Mouse (Mus musculus) G1E (cell line): ENCODE data around the gene Htatip2. TPM values are rescaled to one million over a fixed set of nuclear protein-coding genes. Genes with fewer than 3 reads are reported as not detected.

ENCODE experiments used
- ATAC-seq: 2 replicates; pipeline ENCODE4 v1.8.0; 2016; ENCODE audit warnings: mild to moderate bottlenecking; ENCODE audit not compliant: insufficient number of reproducible peaks, poor library complexity, low FRiP score, severe bottlenecking; ENCODE audit errors: extremely low read depth
- DNase-seq: peaks from one replicate; pipeline ENCODE4 v3.0.0; 2012; ENCODE audit warnings: low spot score
- H3K27me3 ChIP-seq: 2 replicates; pipeline ENCODE4 v1.6.1; 2012; ENCODE audit warnings: mild to moderate bottlenecking, low read length, inconsistent platforms; ENCODE audit not compliant: insufficient read depth
- H3K36me3 ChIP-seq: replicated peaks from 2 replicates; pipeline ENCODE3; 2012; ENCODE audit warnings: mild to moderate bottlenecking, inconsistent platforms
- H3K4me1 ChIP-seq: 2 replicates; pipeline ENCODE4 v1.6.1; 2012; ENCODE audit warnings: low read depth, low read length, inconsistent platforms, mixed read lengths; ENCODE audit not compliant: insufficient read depth
- H3K4me3 ChIP-seq: 2 replicates; pipeline ENCODE4 v1.5.1; 2012; ENCODE audit warnings: low read depth, mild to moderate bottlenecking, inconsistent platforms, low read length, moderate library complexity, mixed read lengths
- H3K9me3 ChIP-seq: replicated peaks from 2 replicates; pipeline ENCODE4 v1.6.1; 2012; ENCODE audit warnings: inconsistent platforms
- CTCF ChIP-seq: IDR thresholded peaks from 2 replicates; pipeline ENCODE4 v1.5.1; 2012; ENCODE audit warnings: low read depth, low read length, inconsistent platforms, mixed read lengths
- GATA1 ChIP-seq: IDR thresholded peaks from 2 replicates; pipeline ENCODE4 v1.6.1; 2012; ENCODE audit warnings: borderline replicate concordance, low read length, inconsistent platforms, mixed read lengths
- GATA2 ChIP-seq: IDR thresholded peaks from 2 replicates; pipeline ENCODE4 v1.6.1; 2012; ENCODE audit warnings: low read depth, low read length, inconsistent platforms, borderline replicate concordance
- POLR2AphosphoS5 ChIP-seq: IDR thresholded peaks from 2 replicates; pipeline ENCODE4 v1.6.1; 2012; ENCODE audit warnings: low read depth, low read length, inconsistent platforms; ENCODE audit not compliant: insufficient replicate concordance
- TAL1 ChIP-seq: conservative IDR thresholded peaks from 2 replicates; pipeline ENCODE4 v1.6.1; 2012; ENCODE audit warnings: low read depth, low read length, inconsistent platforms, mixed read lengths
- polyA plus RNA-seq: library from polyadenylated mRNA; stranded (reverse); fragments of >175 nt; gene quantifications from 2 replicates; pipeline ENCODE4 v1.2.3, GENCODE M21; 2012
- total RNA-seq, 2 experiments: library from RNA; stranded (forward) in 1 of 2; stranded (reverse) in 1 of 2; fragments of 200-1000 nt in 1 of 2; fragments of >200 nt in 1 of 2; fragmentation: Nextera tagmentation in 1 of 2; gene quantifications; 2 replicates each; pipeline ENCODE4 v1.2.3; 2014 to 2017

The Htatip2 gene
- total and polyA plus RNA-seq, 3 experiments = 13.1 to 35.6 (median 27.8) TPM

DNA sequence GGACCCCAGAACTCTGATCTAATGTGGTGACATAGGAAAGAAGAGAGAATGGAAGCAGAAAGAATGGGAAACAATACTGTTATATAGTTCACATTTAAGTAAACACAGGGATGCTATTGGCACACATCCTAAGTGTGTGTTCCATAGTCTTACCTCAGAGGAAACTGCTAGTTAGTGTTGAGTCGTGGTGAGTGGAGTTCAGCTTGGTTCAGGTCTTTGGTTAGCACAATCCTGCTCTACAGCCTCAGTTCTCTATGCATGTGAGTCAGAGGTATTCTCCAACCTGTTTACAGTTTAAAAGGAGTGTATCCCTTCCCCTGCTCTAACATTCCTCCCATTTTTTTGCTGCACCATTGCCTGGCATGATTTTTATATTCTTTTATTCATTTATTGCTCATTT is 38.3 kb downstream of the Htatip2 start:
- H3K36me3 ChIP-seq = peaks cover 93% of the 10 kb centered on the region
- H3K27me3 ChIP-seq = no peaks in the 10 kb centered on the region
- H3K4me3 ChIP-seq = no peak overlapping the region
- H3K9me3 ChIP-seq = no peaks in the 10 kb centered on the region
- TF ChIP-seq POLR2AphosphoS5 (no peak), GATA2 (no peak), GATA1 (no peak), CTCF (no peak), TAL1 (no peak)
- DNase-seq = no peak
- H3K4me1 ChIP-seq = peaks cover 7% of the 10 kb centered on the region
- ATAC-seq = no peak

- Histone ChIP-seq H3K4me3 (no peak overlapping the region), H3K4me1 (peaks cover 50% of the 10 kb centered on the region), H3K27me3 (no peaks in the 10 kb centered on the region), H3K36me3 (peaks cover 74% of the 10 kb centered on the region), H3K9me3 (no peaks in the 10 kb centered on the region)
- TF ChIP-seq GATA2 (no peak), GATA1 (no peak), CTCF (no peak), TAL1 (no peak), POLR2AphosphoS5 (no peak)
- ATAC-seq = no peak
- DNase-seq = no peak
Observed at GRCm38 (mm10) chr7:49803511-49803910, 44.6 kb downstream of the Htatip2 start.

- TF ChIP-seq GATA2 (no peak), POLR2AphosphoS5 (no peak)
- no peak for ATAC-seq
- H3K4me1 ChIP-seq = peaks cover 50% of the 10 kb centered on the region
- H3K27me3 ChIP-seq = no peaks in the 10 kb centered on the region
- H3K36me3 ChIP-seq = peaks cover 75% of the 10 kb centered on the region
- no peak for DNase-seq
- no peak overlapping the region for H3K4me3 ChIP-seq
- no peaks in the 10 kb centered on the region for H3K9me3 ChIP-seq
Observed at GRCm38 (mm10) chr7:49804638-49805165, 45.8 kb downstream of the Htatip2 start.

GRCm38 (mm10) chr7:49805618-49806017 is 46.7 kb downstream of the Htatip2 start:
- ATAC-seq (peak; percentile 77), DNase-seq (peak; percentile 10)
- H3K4me1 ChIP-seq = peaks cover 50% of the 10 kb centered on the region
- H3K4me3 ChIP-seq = no peak overlapping the region
- H3K9me3 ChIP-seq = no peaks in the 10 kb centered on the region
- TF ChIP-seq GATA2 = no peak
- peak; percentile 74 for TF ChIP-seq TAL1
- TF ChIP-seq POLR2AphosphoS5 = no peak
- no peaks in the 10 kb centered on the region for H3K27me3 ChIP-seq
- H3K36me3 ChIP-seq = peaks cover 74% of the 10 kb centered on the region

DNA sequence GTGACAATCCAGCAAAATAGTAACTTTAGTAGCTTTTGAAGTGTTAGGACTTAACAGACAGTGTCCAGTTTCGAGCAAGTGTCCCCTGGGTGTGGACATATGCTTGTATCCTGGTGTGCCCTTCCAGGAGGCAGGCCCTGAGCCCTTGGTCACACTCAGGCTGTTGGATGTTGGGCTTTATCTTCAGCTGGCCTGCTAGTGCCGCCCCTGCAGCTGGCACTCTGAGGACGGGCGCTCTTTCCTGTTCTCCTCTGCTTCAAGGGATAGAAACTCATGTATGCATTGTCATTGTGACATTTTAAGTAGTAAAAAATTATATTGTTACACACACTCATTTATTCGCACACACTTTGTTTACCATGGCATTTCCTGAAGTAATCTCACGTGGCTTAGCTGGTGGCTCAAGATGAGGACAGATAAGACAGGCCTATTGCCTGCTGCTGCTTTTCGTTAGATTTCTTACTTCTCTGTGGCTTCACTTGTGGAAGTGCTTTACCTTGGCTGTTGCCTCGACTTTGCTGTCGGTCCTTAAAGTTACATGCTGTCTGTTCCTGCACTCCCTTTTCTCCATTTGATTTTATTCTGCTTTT is 48.3 kb downstream of the Htatip2 start:
- no peak for TF ChIP-seq POLR2AphosphoS5
- TF ChIP-seq GATA1 = no peak
- no peak for TF ChIP-seq CTCF
- TF ChIP-seq TAL1 = no peak
- no peak for TF ChIP-seq GATA2
- Histone ChIP-seq H3K4me3 (peak overlapping the region; percentile 40; the same call in 1 of the 2 replicates), H3K36me3 (peaks cover 74% of the 10 kb centered on the region), H3K27me3 (no peaks in the 10 kb centered on the region), H3K9me3 (no peaks in the 10 kb centered on the region), H3K4me1 (peaks cover 50% of the 10 kb centered on the region)
- DNase-seq (peak; percentile 48), ATAC-seq (peak; percentile 62)

DNA sequence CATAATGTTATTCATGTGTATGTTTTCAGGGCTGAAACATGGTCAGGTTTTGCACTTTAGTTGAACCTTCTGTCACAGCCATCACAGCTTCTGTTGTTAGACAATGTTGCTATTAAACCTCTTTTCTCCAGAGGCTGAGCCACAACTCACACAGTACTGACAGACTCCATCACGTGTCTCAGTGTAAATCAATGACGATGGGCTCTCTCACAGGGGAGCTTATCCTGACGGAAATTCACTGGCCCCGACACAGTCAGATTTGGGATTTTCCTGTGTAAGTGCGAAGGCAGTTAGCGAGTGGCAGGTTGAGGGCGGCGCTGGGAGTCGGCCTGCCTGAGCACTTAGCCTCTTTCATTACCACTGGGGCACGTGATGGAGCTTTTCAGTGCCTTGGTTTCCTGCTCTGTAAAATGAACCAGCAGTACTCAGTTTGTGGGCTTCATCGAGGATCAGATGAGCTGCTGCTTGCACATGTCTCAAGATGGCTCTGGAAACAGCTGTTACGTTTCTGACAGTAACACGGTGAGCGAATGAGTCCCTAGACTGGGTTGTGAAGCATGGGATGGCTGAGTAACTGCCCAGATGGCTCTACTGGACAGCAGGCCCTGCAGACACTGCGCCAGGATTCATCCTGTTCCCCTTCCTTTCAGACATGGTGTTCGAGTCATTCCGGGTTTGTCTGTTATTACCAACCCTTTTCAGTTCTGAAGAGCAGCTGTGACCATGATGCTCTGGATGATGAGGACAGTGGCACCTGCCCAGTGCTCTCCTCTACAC is 49.1 kb downstream of the Htatip2 start:
- Histone ChIP-seq H3K36me3 (peaks cover 73% of the 10 kb centered on the region), H3K27me3 (no peaks in the 10 kb centered on the region), H3K9me3 (no peaks in the 10 kb centered on the region), H3K4me3 (no peak overlapping the region; the same call in 1 of the 2 replicates), H3K4me1 (peaks cover 47% of the 10 kb centered on the region)
- TF ChIP-seq GATA2 = no peak
- TF ChIP-seq TAL1 = no peak
- TF ChIP-seq POLR2AphosphoS5 = no peak
- TF ChIP-seq GATA1 = no peak
- TF ChIP-seq CTCF = no peak
- DNase-seq = no peak
- no peak for ATAC-seq

DNA sequence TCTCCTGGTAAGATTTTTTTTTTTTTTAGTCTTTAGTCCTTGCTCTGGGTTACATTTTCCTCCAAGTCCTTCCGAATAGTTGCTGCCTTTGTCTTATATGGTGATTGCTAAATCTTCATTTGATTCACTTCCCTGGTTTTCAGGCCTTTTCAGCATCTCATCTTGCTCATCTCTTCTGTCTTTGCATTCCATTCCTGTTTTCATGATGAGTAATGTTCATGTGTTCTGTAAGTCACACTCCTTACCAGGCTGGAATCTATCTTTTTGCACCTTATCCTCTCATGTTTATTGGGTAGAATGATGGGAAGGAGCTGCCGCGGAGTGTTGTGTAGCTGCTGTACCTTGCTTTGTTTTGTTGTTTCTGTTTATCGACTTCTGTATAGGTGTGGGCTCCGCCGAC is 50.2 kb downstream of the Htatip2 start:
- H3K36me3 ChIP-seq = peaks cover 74% of the 10 kb centered on the region
- no peaks in the 10 kb centered on the region for H3K27me3 ChIP-seq
- DNase-seq = no peak

More for the DNA sequence above, 50.2 kb downstream of the Htatip2 start:
- Histone ChIP-seq H3K9me3 (no peaks in the 10 kb centered on the region), H3K4me3 (no peak overlapping the region), H3K4me1 (peaks cover 40% of the 10 kb centered on the region)
- no peak for ATAC-seq
- TF ChIP-seq GATA1 (no peak), POLR2AphosphoS5 (no peak), TAL1 (no peak), CTCF (no peak), GATA2 (no peak)
